Mouse (Mus musculus) lung, postnatal 14 days (tissue): ENCODE results near the gene Eml1.
"Not testable (repeated sequence)": the region's sequence is repeated elsewhere in the genome, so short reads cannot be mapped to it uniquely, and the experiment has no call there.

Experiments used
- DNase-seq: peaks from one replicate; pipeline ENCODE4 v3.0.0; 2021

Gene Eml1

GRCm38 (mm10) chr12:108478714-108479113 lies 108.0 kb downstream of the Eml1 start:
- no peak for DNase-seq

DNA sequence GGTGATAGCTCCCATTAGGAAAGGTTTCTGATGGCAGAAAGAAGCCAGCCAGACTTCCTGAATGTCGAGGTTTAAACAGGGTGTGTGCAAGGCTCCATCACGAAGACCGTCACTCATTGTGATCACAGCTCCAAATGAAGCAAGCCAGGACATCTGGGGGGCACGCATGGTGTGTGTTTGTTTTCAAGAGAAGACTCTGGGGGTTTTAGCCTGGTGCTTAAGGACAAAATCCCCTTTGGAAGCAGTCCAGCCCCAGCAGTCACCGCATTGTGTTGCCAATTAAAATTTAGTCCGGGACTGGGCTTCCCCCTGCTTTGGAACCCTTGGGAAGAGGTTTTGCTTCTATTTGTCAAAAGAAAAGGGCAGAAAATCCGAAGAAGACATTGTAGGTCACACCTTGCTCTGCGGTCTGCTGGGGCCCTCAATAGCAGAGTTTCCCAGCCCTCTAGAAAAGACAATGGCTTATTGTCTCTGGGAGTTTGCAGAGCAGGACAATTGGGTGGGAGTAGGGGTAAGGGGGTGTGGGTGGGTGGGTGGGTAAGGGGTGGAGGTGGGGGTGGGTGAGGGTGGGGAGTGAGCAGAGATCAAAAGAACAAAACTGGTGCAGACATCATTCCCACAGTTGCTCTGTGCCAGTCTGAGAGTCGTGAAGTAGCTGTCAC lies 110.1 kb downstream of the Eml1 start:
- DNase-seq = no peak

GRCm38 (mm10) chr12:108489076-108489475 lies 118.3 kb downstream of the Eml1 start:
- DNase-seq = no peak

DNA sequence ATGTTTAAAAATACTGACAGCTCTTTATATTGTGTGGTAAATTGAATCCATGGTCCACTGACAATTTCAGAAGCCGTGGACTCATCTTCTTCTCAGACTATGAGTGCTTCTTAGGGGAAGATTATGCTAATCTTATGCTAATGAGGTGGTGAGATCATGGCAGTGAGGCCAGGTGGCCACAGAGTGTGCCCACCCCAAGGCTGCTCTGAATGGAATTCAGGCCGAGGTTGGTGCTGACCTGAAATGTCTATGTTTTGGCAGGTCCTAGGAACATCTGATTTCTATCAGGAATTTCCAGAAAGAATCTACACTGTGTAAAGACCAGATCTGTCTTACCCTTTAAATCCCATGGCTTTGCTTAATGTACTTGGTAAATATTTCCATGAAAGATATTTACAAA lies 119.0 kb downstream of the Eml1 start:
- DNase-seq = no peak

GRCm38 (mm10) chr12:108490336-108490735 lies 119.6 kb downstream of the Eml1 start:
- no peak for DNase-seq

GRCm38 (mm10) chr12:108490954-108491353 lies 120.2 kb downstream of the Eml1 start:
- DNase-seq = no peak

- DNase-seq = peak; percentile 67
Measured at GRCm38 (mm10) chr12:108494011-108494541, 123.3 kb downstream of the Eml1 start.

DNA sequence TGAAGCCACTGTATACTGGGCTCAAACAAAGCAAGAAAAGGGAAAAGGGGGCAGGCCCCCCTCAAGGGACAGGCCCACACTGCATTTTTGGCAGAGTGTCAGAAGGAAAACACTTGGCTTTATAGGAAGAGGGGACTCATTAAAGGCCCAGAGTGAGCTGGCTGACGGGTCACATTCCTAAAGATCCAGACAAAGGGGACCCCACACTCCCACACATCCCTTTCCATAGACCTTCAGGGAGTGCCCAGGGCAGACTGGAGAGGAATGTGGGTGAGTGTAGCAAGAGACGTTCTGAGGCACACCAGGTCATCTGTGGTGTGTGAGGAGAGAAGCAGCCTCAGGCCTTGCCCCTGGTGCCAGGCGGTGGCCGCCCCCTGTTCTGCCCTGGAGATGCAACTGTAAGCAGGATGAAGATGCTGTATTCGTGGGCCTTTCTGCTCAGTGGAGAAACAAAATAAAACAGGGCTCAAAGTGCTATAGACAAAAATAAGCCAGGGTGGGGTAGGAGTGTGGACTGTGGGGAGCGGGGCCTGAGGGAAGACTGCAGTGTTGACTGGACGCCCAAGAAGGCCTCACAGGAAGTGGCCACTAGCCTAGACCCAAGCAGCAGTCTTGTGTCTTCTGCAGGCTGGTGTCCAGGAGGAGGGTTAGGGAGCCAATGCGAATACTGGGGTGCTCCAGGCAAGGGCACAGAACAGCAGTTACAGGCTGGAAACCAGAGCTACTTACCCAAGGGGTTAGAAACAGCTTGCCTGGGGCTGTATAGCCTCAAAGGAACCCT lies 124.9 kb downstream of the Eml1 start:
- no peak for DNase-seq

DNA sequence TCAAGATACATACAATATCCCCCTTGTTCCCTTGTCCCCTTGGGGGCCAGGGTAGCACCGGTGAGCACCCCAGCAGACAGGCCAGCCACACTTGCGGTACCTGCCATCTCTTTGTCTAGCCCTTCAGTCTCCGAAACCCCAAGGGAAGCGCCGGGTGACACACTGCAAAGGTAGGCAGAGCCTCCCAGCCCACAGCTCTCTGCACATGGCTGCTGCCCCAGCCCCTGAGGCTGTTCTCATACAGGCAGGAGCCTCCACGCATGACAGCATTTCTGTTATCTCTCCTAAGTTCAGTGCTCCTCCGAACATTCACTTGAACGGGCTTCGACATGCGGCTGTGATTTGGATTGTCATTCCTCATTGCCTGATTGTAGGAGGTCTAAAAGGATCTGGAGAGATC lies 132.3 kb downstream of the Eml1 start:
- DNase-seq = no peak

DNA sequence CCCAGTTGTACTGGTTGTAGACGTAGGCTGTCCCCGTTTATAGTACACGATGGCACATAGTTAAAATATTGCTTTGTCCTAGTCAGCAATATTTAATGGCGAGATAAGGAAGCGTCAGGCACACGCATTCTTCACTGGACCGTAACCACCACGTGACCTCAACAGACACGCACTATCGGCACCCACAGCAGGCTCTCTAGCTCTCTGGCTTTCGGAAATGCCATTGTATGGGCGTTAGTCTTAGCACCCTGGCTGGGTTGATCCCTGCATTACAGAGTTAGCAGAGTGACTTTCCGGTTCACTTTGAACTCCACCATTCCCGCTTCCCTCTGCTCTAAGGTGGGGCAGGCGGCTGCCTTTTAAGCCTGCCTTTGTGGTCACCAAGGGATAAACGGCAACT lies 132.8 kb downstream of the Eml1 start:
- no peak for DNase-seq

DNA sequence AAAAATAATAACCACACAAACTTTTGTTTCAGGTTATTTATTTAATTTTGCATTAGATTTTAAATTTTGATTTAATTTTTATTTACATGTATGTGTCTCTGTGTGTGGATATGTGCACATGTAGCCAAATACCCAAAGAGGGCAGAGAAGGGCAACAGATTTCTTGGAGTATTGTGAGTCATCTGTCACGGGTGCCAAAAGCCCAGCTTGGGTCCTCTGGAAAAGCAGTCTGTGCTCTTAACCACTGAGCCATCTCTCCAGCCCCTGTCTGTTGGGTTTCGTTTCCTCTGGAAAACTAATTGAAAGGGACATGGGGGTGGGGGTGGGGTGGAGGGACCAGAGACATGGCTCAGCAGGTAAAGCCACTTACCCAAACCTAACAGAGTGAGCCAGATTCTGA lies 135.1 kb downstream of the Eml1 start:
- DNase-seq = no peak

DNA sequence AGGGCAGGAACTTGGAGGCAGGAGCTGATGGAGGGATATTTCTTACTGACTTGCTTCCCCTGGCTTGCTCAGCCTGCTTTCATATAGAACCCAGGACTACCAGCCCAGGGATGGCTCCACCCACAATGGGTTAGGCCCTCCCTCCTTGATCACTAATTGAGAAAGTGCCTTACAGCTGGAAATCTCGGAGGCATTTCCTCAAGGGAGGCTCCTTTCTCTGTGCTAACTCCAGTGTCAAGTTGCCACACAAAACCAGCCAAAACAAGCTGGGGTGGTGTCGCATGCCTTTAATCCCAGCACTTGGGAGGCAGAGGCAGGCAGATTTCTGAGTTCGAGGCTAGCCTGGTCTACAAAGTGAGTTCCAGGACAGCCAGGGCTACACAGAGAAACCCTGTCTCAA lies 136.3 kb downstream of the Eml1 start:
- not testable (repeated sequence) for DNase-seq

DNA sequence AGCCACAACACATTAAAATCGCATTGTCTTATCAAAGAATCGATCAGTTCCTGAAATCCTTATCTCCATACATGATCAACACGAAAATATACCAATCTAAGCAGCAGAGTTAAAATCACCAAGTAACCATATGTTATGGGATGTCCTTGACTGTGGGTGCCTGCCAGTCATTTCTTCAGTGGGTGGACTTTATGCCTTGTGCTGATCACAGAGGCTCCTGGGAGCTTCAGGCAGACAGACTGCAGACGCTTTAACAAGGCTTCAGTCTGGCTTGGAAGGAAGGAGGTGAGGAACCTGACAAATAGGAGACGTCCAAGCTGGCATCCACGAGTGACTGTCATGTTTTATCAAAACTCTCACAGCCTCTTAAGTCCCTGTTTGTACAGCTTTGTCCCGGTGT lies 139.8 kb downstream of the Eml1 start:
- DNase-seq = no peak

GRCm38 (mm10) chr12:108511009-108511408 lies 140.3 kb downstream of the Eml1 start:
- peak; percentile 28 for DNase-seq

DNA sequence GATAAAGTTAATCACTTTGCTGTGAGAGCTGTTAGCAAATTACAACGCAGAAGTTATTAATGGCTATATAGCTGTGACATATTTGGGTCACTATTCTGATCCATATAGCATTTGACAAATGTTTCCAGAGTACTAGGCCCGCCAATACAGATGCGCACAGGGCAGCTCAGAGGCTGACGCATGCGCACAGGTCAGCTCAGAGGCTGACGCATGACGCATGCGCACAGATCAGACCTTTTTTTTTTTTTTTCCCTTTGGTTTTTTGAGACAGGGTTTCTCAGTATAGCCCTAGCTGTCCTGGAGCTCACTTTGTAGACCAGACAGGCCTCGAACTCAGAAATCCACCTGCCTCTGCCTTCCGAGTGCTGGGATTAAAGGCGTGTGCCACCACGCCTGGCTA lies 144.7 kb downstream of the Eml1 start:
- no peak for DNase-seq

DNA sequence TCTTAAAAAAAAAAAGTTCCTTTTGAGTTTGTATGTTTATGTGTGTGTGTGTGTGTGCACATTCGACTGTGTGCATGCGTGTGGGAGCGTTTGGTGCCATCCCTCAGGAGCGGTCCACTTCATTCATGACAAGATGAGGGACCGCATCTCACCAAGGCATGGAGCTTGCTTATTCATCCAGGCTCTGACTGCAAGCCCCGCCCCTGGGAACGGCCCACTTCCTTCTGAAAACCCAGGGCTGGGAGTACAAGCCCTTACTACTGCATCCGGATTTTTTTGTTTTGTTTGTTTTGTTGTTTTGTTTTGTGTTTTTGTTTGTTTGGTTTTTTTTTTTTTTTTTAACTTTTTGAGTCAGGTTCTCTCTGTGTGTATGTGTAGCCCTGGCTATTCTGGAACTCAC lies 148.6 kb downstream of the Eml1 start:
- no peak for DNase-seq

DNA sequence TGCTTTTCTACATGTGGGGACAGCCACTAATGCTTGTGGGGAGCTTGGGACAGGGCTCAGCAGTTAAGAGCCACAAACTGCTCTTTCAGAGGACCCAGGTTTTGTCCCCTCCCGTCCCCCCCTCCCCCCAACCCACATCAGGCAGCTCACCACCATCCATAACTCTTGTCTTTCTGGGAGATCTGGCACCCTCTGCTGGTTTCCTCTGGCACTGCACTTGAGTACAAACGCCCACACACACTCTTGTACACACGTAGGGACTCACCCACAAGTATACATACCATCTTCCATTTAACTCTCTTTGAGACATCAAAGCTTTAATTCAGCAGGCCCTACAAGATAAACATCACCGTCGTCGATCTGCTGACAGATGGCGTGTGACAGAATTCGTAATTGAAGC lies 158.5 kb downstream of the Eml1 start:
- DNase-seq = peak; percentile 50

DNA sequence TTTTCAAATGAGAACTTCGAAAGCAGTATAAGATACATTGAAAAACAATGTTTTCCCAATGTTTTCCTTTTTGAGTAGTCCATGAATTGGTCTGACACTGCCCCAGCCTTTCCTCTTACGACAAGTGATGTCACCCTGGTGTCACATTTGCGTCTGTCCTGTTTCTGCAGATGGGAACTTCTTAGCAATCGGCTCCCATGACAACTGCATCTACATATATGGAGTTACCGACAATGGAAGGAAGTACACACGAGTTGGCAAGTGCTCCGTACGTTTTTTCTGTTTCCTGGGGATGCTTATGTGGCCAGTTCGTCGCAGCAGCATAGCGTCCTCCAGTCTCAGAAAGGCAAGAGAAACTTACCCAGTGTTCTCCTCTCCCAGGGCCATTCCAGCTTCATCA lies 163.7 kb downstream of the Eml1 start:
- no peak for DNase-seq

- no peak for DNase-seq
Measured at GRCm38 (mm10) chr12:108536461-108536860, 165.7 kb downstream of the Eml1 start.

- peak; percentile 43 for DNase-seq
Measured at GRCm38 (mm10) chr12:108541088-108541487, 170.3 kb downstream of the Eml1 start.

- no peak for DNase-seq
Measured at GRCm38 (mm10) chr12:108546508-108547153, 175.9 kb downstream of the Eml1 start.

DNA sequence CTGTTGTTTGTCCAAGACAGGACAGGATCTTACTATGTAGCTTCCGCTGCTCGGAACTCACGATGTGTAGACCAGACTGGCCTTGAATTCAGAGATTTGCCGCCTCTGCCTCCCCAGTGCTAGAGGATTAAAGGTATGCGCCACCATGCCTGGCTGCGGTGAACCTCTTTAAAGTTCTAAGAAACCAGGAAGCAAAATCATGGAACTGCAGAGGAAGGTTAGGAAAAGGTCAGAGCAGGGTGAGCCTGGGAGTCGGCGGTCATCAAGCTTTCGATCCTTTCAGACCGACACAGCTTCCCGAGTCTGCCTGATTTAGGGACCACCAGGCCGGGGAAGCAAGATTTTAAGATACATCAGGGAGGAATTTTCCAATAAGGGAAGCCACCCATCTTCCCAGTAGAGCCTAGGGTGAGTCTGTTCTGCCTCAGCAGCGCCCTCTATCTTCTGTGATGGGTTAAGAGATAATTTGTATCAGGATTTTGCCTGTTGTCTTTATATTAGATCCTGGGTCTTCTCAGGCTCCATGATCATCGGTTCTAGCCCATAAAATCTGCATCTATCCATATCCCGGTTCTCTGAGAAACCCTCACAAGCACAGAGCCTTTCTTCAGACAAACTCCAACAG lies 176.6 kb downstream of the Eml1 start:
- DNase-seq = no peak

GRCm38 (mm10) chr12:108551731-108552130 lies 181.0 kb downstream of the Eml1 start:
- DNase-seq = no peak
